Mouse (Mus musculus): ENCODE data around the gene Hba-a2. TPM values are rescaled to one million over a fixed set of nuclear protein-coding genes. Genes with fewer than 3 reads are reported as not detected.

Hba-a2 gene
- total RNA-seq, 2 experiments from 2014 or later: 253 to 450 TPM

- Histone ChIP-seq H3K27ac (peak overlapping the region; percentile 57; the same call in 1 of the 2 replicates), H3K4me3 (no peak overlapping the region)
- TF ChIP-seq CTCF (conservative IDR thresholded peaks at IDR 0.05): no peak
- no peak for DNase-seq (ENCODE audit: low spot score in 2 of 2)
These were observed 7.2 kb downstream of the Hba-a2 start for GRCm38 (mm10) chr11:32303455-32303854.

GRCm38 (mm10) chr11:32307006-32307405 lies 10.7 kb downstream of the Hba-a2 start:
- no peak overlapping the region for H3K4me3 ChIP-seq
- no peak overlapping the region for H3K27ac ChIP-seq
- no peak for DNase-seq (ENCODE audit: low spot score in 2 of 2)
- no peak for TF ChIP-seq CTCF (conservative IDR thresholded peaks at IDR 0.05)

GRCm38 (mm10) chr11:32309446-32309845 lies 13.2 kb downstream of the Hba-a2 start:
- TF ChIP-seq CTCF (conservative IDR thresholded peaks at IDR 0.05): no peak
- DNase-seq (ENCODE audit: low spot score in 2 of 2): no peak
- no peak overlapping the region for H3K27ac ChIP-seq

GRCm38 (mm10) chr11:32309928-32310327 lies 13.6 kb downstream of the Hba-a2 start:
- Histone ChIP-seq H3K4me3 (no peak overlapping the region), H3K27ac (no peak overlapping the region)
- TF ChIP-seq CTCF (conservative IDR thresholded peaks at IDR 0.05): no peak
- no peak for DNase-seq (ENCODE audit: low spot score in 2 of 2)

More at GRCm38 (mm10) chr11:32309446-32309845, 13.2 kb downstream of the Hba-a2 start:
- H3K4me3 ChIP-seq: no peak overlapping the region

- no peak overlapping the region for H3K27ac ChIP-seq
- no peak for TF ChIP-seq CTCF (conservative IDR thresholded peaks at IDR 0.05)
- no peak for DNase-seq (ENCODE audit: low spot score in 2 of 2)
- H3K4me3 ChIP-seq: no peak overlapping the region
These were observed 19.7 kb downstream of the Hba-a2 start for GRCm38 (mm10) chr11:32316009-32316408.

GRCm38 (mm10) chr11:32320507-32321195 lies 24.4 kb downstream of the Hba-a2 start:
- no peak overlapping the region for H3K27ac ChIP-seq
- DNase-seq (ENCODE audit: low spot score in 2 of 2): no peak
- H3K4me3 ChIP-seq: no peak overlapping the region
- TF ChIP-seq CTCF (conservative IDR thresholded peaks at IDR 0.05): no peak

- Histone ChIP-seq H3K27ac (no peak overlapping the region), H3K4me3 (no peak overlapping the region)
- peak; percentile 65 to 71 for DNase-seq (ENCODE audit: low spot score in 2 of 2)
- TF ChIP-seq CTCF (conservative IDR thresholded peaks at IDR 0.05): peak; percentile 98
These were observed 24.9 kb downstream of the Hba-a2 start for GRCm38 (mm10) chr11:32321196-32321565.

- H3K4me3 ChIP-seq: peak overlapping the region; percentile 26; the same call in 1 of the 2 replicates
These were observed 28.3 kb downstream of the Hba-a2 start for GRCm38 (mm10) chr11:32324609-32325008.

GRCm38 (mm10) chr11:32331075-32331474 lies 34.8 kb downstream of the Hba-a2 start:
- Histone ChIP-seq H3K4me3 (no peak overlapping the region), H3K27ac (no peak overlapping the region)
- no peak for DNase-seq (ENCODE audit: low spot score in 2 of 2)
- no peak for TF ChIP-seq CTCF (conservative IDR thresholded peaks at IDR 0.05)

More at GRCm38 (mm10) chr11:32324609-32325008, 28.3 kb downstream of the Hba-a2 start:
- peak; percentile 71 to 85 for DNase-seq (ENCODE audit: low spot score in 2 of 2)
- no peak overlapping the region for H3K27ac ChIP-seq
- peak; percentile 97 for TF ChIP-seq CTCF (conservative IDR thresholded peaks at IDR 0.05)

GRCm38 (mm10) chr11:32331861-32332260 lies 35.6 kb downstream of the Hba-a2 start:
- no peak for DNase-seq (ENCODE audit: low spot score in 2 of 2)
- Histone ChIP-seq H3K4me3 (no peak overlapping the region), H3K27ac (no peak overlapping the region)
- no peak for TF ChIP-seq CTCF (conservative IDR thresholded peaks at IDR 0.05)

GRCm38 (mm10) chr11:32333235-32333634 lies 36.9 kb downstream of the Hba-a2 start:
- TF ChIP-seq CTCF (conservative IDR thresholded peaks at IDR 0.05): no peak
- Histone ChIP-seq H3K27ac (peak overlapping the region; percentile 76; the same call in 1 of the 2 replicates), H3K4me3 (no peak overlapping the region)
- peak in 1 of 2 experiments; percentile 46 for DNase-seq (ENCODE audit: low spot score in 2 of 2)

- TF ChIP-seq CTCF (conservative IDR thresholded peaks at IDR 0.05): no peak
- no peak overlapping the region for H3K4me3 ChIP-seq
- H3K27ac ChIP-seq: no peak overlapping the region
- DNase-seq (ENCODE audit: low spot score in 2 of 2): no peak
These were observed 40.2 kb downstream of the Hba-a2 start for GRCm38 (mm10) chr11:32336435-32336907.

- DNase-seq (ENCODE audit: low spot score in 2 of 2): no peak
- Histone ChIP-seq H3K4me3 (no peak overlapping the region), H3K27ac (no peak overlapping the region)
- TF ChIP-seq CTCF (conservative IDR thresholded peaks at IDR 0.05): no peak
These were observed 42.8 kb downstream of the Hba-a2 start for GRCm38 (mm10) chr11:32339131-32339531.
